Mouse (Mus musculus) gastrocnemius, postnatal 14 days (tissue): ENCODE data around the gene Scgb2b27. TPM values are rescaled to one million over a fixed set of nuclear protein-coding genes. Genes with fewer than 3 reads are reported as not detected.
"Not testable (repeated sequence)": the region's sequence is repeated elsewhere in the genome, so short reads cannot be mapped to it uniquely, and the experiment has no call there.

Experiments used
- DNase-seq: peaks from one replicate; pipeline ENCODE4 v3.0.0; 2021; ENCODE audit warnings: mixed read lengths
- intact Hi-C: fragments of 180-260 bp; cut with DNase I; formaldehyde crosslinking; loops from one replicate; pipeline ENCODE4 v1.15.1; 2025; ENCODE audit warnings: low total_unique reads
- long read RNA-seq, 2 experiments: library from polyadenylated mRNA; stranded (forward); transcript quantifications; one replicate each; pipeline ENCODE4 v2.0.0; 2021
- total RNA-seq, 2 experiments: library from RNA; stranded (reverse); gene quantifications; 2 replicates each; pipeline ENCODE4 v1.2.3; 2021

Scgb2b27 gene
- total RNA-seq = not detected
- long read RNA-seq, experiment 1 = 0 reads
- long read RNA-seq, experiment 2 = 0 reads

DNA sequence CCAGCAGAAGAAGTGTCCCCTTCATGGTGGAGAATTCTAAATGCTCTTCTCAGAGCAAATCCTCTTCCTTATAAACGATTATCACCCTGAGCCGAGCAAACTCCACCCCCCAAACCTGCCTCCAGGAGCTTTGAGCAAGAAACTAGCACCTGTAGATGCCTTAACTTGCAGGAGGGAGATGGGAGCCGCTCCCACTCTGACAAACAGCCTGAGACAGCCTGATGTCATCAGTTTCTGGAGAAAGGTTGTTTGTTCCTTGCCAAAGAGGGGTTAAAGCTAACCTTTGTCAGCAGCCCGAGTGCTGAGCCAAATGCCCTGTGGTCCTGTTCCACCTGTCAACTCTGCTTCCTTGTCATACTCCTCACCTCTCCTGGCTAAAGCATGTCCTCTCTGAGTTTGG is at the start of gene Scgb2b27:
Scgb2b27 (minus strand) TSS at position 101 of the 400 bp plus-strand sequence.
- no peak for DNase-seq
- intact Hi-C loops = no loop called here

DNA sequence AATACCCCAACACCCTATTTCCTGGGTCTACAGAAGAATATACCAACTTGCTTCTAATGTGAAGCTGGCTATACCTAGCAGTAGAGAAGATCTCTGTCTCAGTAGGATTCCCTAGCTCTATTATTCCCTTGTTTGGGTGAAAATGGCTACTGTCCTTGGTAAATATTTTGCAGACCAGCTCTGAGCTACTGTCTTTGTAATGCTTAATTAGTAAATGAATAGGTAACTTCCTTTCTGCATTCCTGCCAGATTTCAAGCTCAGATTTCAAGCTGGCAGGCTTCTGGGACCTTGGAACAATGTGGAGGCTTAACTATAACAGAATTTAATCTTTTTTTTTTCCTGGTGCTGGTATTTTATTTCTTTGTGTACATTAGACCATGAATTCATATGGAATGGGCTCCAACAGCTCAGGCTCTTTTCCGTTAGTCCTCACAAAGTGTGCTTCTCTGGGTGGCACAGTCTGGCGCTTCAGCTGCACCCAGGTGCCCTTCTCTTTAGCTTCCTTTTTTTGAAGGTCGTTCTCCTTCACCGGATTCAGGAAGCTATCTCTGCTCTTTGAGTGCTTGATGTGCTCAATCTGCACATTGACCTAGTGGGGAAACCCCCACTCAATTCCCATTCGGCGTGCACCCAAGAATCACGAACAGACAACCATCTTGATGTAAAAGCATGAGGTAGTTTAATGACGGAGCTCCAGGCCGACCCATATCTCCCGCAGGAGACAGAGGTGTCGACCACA is 22.5 kb upstream of the Scgb2b27 start:
- DNase-seq, intact Hi-C loops: not testable (repeated sequence)

DNA sequence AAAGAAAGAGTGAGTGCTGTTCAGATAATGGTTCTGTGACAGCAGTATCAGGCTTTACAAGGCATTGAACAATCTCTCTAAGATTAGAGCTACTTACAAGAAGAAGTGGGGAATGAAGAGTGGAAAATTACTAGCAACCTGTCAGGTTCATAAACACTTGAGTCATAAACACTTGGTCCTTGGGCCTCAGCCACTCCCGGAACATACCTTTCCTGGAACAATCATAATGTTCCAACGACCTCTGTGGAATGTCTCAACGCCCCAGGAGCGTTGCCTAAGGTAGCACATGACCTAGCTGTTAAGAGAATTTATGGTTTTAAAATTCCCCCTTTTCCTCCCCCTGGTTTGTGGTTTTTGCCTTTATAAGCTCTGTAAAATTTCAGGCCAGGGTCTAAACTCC is 20.8 kb upstream of the Scgb2b27 start:
- DNase-seq, intact Hi-C loops: not testable (repeated sequence)

DNA sequence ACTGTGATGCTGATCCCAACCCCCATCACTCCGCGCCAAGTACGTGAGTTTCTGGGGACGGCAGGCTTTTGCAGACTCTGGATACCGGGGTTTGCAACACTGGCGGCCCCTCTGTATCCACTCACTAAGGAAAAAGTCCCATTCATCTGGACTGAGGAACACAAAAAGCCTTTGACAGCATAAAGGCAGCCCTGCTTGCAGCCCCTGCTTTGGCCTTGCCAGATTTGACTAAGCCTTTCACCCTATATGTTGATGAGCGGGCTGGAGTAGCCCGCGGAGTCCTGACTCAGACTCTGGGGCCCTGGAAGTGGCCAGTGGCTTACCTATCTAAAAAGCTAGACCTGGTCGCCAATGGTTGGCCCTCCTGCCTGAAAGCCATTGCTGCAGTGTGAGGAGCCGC is 16.3 kb upstream of the Scgb2b27 start:
- no peak for DNase-seq
- intact Hi-C loops = no loop called here

DNA sequence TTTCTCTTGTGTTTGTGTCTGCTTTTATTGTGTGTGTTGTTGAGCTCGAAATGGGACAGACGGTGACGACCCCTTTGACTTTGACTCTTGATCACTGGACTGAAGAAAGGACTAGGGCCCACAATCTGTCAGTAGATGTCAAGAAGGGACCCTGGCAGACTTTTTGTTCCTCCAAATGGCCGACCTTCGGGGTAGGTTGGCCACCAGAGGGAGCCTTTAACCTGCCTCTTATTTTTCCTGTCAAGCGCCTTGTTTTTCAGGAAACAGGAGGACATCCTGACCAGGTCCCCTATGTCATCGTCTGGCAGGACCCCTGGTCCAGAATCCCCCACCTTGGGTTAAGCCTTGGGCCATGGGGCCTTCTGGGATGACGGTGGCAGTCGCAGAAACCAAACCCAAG is 13.5 kb upstream of the Scgb2b27 start:
- intact Hi-C loops, DNase-seq: not testable (repeated sequence)

DNA sequence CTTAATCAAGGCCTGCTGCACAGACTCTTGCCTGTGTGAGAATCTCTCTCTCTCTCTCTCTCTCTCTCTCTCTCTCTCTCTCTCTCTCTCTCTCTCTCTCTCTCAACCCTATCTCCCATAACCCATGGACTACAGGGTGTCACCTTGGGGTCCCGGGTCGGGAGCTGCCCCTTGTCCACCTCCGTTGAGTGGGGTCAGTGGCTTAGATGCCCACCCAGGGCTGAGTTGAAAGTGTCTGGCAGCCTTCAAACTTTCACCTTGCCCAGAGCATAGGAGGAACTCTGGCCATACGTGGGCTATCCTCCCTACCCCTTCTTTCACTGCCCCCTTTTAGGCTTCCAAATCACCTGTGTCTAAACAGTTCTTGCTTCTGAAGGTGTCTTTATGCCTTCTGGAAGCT is 11.9 kb upstream of the Scgb2b27 start:
- DNase-seq = no peak
- intact Hi-C loops = no loop called here

DNA sequence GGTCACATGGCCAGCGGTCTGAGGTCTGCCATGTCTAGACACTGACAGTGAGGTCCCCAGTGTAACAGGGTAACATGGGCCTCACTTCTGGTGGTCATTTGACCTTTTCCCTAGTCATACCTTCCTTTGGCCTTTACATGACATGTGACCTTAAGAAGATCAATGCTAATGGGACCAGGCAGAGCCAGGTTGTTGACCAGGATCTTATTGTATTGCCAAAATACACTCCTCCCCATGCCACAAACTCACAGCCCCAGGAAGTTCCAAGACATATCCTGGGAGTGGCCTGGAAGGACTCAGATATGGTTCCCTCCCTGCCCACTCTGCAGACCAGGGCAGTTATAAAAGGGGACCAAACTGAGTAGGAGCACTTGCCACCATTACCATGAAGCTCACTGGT is 7.4 kb upstream of the Scgb2b27 start, which contains the start of gene Scgb1b27:
Scgb1b27 (plus strand) TSS at position 301 of the 400 bp plus-strand sequence.
- DNase-seq, intact Hi-C loops: not testable (repeated sequence)

DNA sequence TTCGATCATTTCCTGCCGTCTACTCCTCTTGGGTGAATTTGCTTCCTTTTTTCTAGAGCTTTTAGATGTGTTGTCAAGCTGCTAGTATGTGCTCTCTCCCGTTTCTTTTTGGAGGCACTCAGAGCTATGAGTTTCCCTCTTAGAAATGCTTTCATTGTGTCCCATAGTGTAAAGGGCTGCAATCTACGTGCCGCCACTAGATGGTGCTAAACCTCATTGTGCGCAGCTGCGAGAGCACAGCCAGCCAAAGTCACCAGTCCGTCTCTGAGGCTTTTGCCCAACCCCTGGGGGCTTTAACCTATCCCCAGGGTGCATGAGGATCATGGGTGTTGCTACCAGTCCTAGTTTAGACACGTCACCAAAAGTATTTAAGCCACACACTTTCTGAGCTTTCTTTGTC is 31.5 kb downstream of the Scgb2b27 start:
- intact Hi-C loops, DNase-seq: not testable (repeated sequence)

Other genes with a start within 250 kb of the Scgb2b27 start
- not detected for gene Scgb2b26, start 68.9 kb downstream of the Scgb2b27 start, total RNA-seq
- not detected for gene Scgb1b27, start 7.5 kb upstream of the Scgb2b27 start, total RNA-seq
- not detected for gene Scgb1b30, start 81.5 kb upstream of the Scgb2b27 start, total RNA-seq
- 1 to 10 TPM; 7.0 to 7.3 TPM for gene Wtip, start 119.3 kb upstream of the Scgb2b27 start, total RNA-seq
- 10 to 100 TPM; 36.4 to 44.3 TPM for gene Uba2, start 155.7 kb upstream of the Scgb2b27 start, total RNA-seq
- gene Pdcd2l, start 182.7 kb upstream of the Scgb2b27 start, total RNA-seq = 10 to 100 TPM; 17.1 to 17.6 TPM
- gene Gpi1, start 216.4 kb upstream of the Scgb2b27 start, total RNA-seq = 1,000 to 10,000 TPM; 1,010 to 1,102 TPM
- not detected for gene Gm6096, start 237.1 kb upstream of the Scgb2b27 start, total RNA-seq